Mouse (Mus musculus) left cerebral cortex, adult 11 months (tissue): Measurements from ENCODE around the gene Rsrc1.
A peak's percentile ranks its signal among the peaks of the same experiment; 100 is the strongest.

Source experiments
- DNase-seq: peaks from one replicate; pipeline ENCODE4 v3.0.0; 2022; ENCODE audit warnings: low spot score

The Rsrc1 gene

GRCm38 (mm10) chr3:67372781-67373180, 391.6 kb downstream of the Rsrc1 start:
- no peak for DNase-seq

DNA sequence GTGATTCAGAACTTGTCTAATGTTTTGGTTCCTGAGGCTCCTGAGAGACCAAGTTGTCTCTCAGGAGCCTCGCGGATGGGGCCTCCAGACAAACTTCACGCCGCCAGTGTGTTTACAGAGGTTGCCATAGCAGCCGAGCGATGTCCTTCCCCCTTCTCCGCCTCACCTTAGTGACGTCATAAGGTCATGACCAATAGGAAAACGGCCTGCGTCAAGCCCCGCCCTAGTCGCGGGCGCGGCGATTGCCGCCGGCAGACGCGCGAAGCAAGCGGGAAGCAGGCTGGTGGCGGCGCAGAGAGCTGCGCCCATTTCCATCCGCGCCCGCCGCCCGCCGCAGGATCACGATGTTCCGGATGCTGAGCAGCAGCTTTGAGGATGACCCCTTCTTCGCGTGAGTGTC, 392.7 kb downstream of the Rsrc1 start, which contains the start of gene Mlf1:
TSS of gene Mlf1 (plus strand) at position 226 of the 400 bp plus-strand sequence.
- DNase-seq = peak; percentile 78

DNA sequence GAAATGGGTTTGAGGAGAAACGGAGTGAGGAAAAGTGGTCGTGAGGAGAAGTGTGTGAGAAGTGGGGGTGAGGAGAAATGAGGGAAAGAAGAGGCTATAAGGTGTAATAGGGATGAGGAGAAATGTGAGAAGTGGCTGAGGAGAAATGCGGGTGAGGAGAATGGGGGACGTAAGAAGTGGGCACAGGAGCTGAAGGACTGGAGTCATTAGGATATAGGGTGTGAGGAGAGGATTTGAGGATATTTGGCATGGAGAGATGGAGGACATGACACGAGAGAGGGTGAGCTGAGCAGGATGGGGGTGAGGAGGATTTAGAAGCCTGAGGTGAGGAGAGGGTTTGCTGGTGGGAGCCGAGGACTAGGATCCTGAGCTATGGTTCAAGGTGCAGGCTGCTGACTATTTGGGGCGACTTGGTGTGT, 393.2 kb downstream of the Rsrc1 start:
- DNase-seq = no peak

- DNase-seq = no peak
Observed at GRCm38 (mm10) chr3:67375063-67375462, 393.9 kb downstream of the Rsrc1 start, which contains the start of gene Gm17402. Gene Gm17402 (minus strand): TSS chr3:67375163.

GRCm38 (mm10) chr3:67378215-67378614, 397.0 kb downstream of the Rsrc1 start:
- DNase-seq = no peak
